Mouse (Mus musculus) embryonic facial prominence, embryonic 15.5 days (tissue): ENCODE results near the gene Dscam. TPM values are rescaled to one million over a fixed set of nuclear protein-coding genes. Genes with fewer than 3 reads are reported as not detected.
"Not testable (repeated sequence)": the region's sequence is repeated elsewhere in the genome, so short reads cannot be mapped to it uniquely, and the experiment has no call there.

Experiments
- ATAC-seq: fragments of 200-750 bp; cut with Nextera tagmentation; 2 replicates; pipeline ENCODE4 v1.8.0; 2017; ENCODE audit warnings: low read depth, moderate TSS enrichment; ENCODE audit not compliant: insufficient number of reproducible peaks, low FRiP score, low TSS enrichment
- H3K27ac ChIP-seq: fragments of 300-500 bp; sonication (generic); replicated peaks from 2 replicates; pipeline ENCODE4 v1.5.1; 2015; ENCODE audit warnings: mild to moderate bottlenecking, inconsistent platforms
- H3K27me3 ChIP-seq: fragments of 300-500 bp; sonication (generic); 2 replicates; pipeline ENCODE4 v1.6.1; 2015; ENCODE audit warnings: inconsistent platforms
- H3K36me3 ChIP-seq: fragments of 300-500 bp; sonication (generic); 2 replicates; pipeline ENCODE4 v1.6.1; 2015; ENCODE audit warnings: mild to moderate bottlenecking, inconsistent platforms
- H3K4me1 ChIP-seq: fragments of 300-500 bp; sonication (generic); 2 replicates; pipeline ENCODE4 v1.6.1; 2015; ENCODE audit warnings: inconsistent platforms
- H3K4me2 ChIP-seq: fragments of 300-500 bp; sonication (generic); replicated peaks from 2 replicates; pipeline ENCODE4 v1.6.1; 2015; ENCODE audit warnings: mild to moderate bottlenecking, inconsistent platforms
- H3K4me3 ChIP-seq: fragments of 300-500 bp; sonication (generic); replicated peaks from 2 replicates; pipeline ENCODE4 v1.5.1; 2015; ENCODE audit warnings: mild to moderate bottlenecking, inconsistent platforms
- H3K9ac ChIP-seq: fragments of 300-500 bp; sonication (generic); 2 replicates; pipeline ENCODE4 v1.6.1; 2015; ENCODE audit warnings: inconsistent platforms
- H3K9me3 ChIP-seq: fragments of 300-500 bp; sonication (generic); replicated peaks from 2 replicates; pipeline ENCODE4 v1.6.1; 2016; ENCODE audit warnings: inconsistent platforms
- WGBS: fragments of 180-500 bp; shearing (Covaris S2); methylation state at CpG from one replicate; pipeline ENCODE4 v1.1.7; 2015; 5-methylcytosine and 5-hydroxymethylcytosine counted together
- polyA plus RNA-seq: library from polyadenylated mRNA; unstranded; fragments of >200 nt; fragmentation: Nextera tagmentation; extraction: Ambion mirVana; gene quantifications from 2 replicates; pipeline ENCODE4 v1.2.1, GENCODE M21; 2015

Dscam gene
- polyA plus RNA-seq, 1 experiment from 2014 or later, result 0.31 TPM

DNA sequence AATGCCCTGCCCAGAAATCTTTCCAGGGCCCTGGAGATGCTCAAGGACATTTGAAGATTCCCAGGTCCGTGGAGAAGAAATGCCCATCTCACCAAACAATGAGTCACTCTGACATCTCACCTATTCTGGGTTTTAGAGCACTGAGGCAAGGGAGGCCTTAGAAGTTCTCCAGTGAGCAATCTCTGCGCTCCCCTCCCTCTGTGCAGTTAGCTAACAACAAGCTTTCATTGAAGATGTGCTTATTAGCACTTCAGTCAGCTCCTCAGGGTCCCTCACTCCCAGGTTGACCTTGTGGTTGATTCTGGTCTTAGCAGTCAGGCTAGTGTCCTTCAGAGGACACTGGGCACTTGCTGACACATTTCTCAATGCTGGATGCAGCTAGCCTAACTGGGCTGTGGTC, 265.8 kb downstream of the Dscam start:
- H3K9me3 ChIP-seq, result no peaks in the 10 kb centered on the region
- no peak overlapping the region for H3K4me2 ChIP-seq
- H3K4me3 ChIP-seq, result no peak overlapping the region
- WGBS, result 62% methylated on average over 2 of the region's 2 CpGs
- no peaks in the 10 kb centered on the region for H3K4me1 ChIP-seq
- ATAC-seq, result no peak
- no peaks in the 10 kb centered on the region for H3K27me3 ChIP-seq
- H3K27ac ChIP-seq, result no peak overlapping the region
- no peak overlapping the region for H3K9ac ChIP-seq
- no peaks in the 10 kb centered on the region for H3K36me3 ChIP-seq

DNA sequence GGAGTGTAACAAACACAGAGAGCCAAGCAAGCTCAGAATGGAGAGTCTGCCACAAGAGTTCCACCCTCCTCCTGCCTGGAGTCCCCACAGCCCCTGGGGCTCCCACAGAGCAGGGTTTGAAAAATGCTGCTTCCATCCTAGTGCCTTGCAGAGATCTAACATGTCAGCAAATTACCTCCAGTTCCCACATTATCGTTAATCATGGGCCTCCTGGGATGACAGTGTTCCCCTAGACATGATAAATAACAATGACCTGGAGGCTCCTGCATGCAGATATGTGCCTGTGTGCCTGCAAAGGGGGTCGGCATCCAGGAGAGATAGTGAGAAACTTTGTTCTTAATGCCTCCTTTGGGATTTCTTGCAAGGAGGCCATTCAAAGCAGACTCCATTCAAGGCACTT, 266.2 kb downstream of the Dscam start:
- H3K9me3 ChIP-seq, result no peaks in the 10 kb centered on the region
- ATAC-seq, result no peak
- no peak overlapping the region for H3K9ac ChIP-seq
- no peaks in the 10 kb centered on the region for H3K4me1 ChIP-seq
- no peaks in the 10 kb centered on the region for H3K36me3 ChIP-seq
- H3K4me2 ChIP-seq, result no peak overlapping the region
- 36% methylated on average over 2 of the region's 2 CpGs for WGBS
- H3K4me3 ChIP-seq, result no peak overlapping the region
- H3K27ac ChIP-seq, result no peak overlapping the region
- no peaks in the 10 kb centered on the region for H3K27me3 ChIP-seq

DNA sequence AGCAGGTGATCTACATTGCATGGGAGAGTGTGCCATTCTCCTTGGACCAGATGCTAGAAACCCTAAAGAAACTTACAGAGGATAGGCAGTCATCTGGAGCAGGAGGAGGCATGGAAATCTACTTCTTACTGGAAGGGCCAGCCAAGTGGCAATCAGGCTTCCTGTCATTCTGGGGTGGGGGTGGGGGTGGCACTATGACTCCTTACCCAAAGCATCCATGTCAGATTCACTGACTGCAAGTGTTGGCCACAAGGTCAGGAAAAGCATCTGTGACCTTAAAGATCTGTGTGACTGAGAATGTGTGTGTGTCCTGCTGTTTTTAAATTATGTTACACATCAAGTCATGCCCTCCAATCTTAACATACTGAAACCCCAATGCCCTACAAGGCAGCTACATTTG, 268.0 kb downstream of the Dscam start:
- H3K9ac ChIP-seq, result no peak overlapping the region
- H3K36me3 ChIP-seq, result no peaks in the 10 kb centered on the region
- H3K4me3 ChIP-seq, result no peak overlapping the region
- H3K4me1 ChIP-seq, result no peaks in the 10 kb centered on the region
- H3K9me3 ChIP-seq, result no peaks in the 10 kb centered on the region
- H3K27ac ChIP-seq, result no peak overlapping the region
- no peaks in the 10 kb centered on the region for H3K27me3 ChIP-seq
- ATAC-seq, result no peak
- no peak overlapping the region for H3K4me2 ChIP-seq

DNA sequence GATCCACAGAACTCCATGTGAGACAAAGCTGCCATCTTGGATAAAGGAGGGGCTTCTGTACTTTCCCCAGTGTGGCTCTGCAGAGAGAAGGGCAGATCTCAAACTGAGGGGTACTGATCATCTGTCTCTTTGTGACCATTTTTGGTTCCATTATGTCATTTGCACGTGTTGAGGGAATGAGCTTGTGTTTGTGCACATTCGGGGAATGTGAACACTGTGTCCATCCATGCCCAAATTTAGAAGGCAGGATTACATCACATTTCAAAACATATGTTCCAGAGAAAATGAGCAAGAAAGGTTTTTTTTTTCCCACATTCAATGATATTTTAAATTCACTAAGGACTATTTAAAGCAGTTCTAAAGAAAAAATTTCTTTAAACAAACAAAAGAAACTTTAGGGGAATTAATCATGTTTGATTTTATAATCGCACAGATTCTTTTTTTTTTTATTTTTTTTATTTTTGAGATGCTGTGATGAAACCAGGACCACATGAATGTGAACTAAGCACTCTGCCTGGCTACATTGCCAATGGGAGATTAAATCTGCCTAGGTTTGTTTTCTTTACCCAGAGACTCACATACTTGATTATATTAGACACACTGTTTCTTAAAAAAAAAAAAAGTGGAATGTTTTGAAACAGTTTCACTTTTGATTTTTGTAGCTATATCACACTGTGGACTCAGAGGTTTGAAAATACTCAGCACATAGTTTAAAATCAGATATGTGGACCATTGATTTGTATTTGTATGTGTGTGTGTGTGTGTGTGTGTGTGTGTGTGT, 269.1 kb downstream of the Dscam start:
- WGBS, result 51% methylated on average over 3 of the region's 3 CpGs
- no peak overlapping the region for H3K4me2 ChIP-seq
- H3K27ac ChIP-seq, result no peak overlapping the region
- no peaks in the 10 kb centered on the region for H3K36me3 ChIP-seq
- no peak overlapping the region for H3K9ac ChIP-seq
- H3K4me3 ChIP-seq, result no peak overlapping the region
- H3K4me1 ChIP-seq, result no peaks in the 10 kb centered on the region
- H3K9me3 ChIP-seq, result no peaks in the 10 kb centered on the region
- no peak for ATAC-seq
- no peaks in the 10 kb centered on the region for H3K27me3 ChIP-seq

DNA sequence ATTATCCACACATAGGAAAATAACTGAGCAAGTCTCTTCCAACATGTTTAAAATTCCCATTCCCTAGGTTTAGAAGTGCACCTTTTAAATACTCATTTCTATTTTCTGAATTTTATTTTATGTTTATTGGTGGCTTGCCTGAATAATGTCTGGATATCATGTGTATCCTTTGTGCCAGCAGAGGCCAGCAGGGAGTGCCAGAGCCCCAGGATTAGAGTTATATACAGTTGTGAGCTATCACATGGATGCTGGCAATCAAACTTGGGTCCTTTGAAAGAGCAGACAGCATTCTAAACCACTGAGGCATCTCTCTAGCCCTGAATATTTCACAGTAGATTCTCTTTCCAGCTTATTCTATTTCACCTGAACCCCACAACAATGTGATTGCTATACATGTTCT, 271.2 kb downstream of the Dscam start:
- ATAC-seq, result no peak
- Histone ChIP-seq H3K4me1 (no peaks in the 10 kb centered on the region), H3K4me2 (no peak overlapping the region), H3K27me3 (no peaks in the 10 kb centered on the region), H3K27ac (no peak overlapping the region), H3K9me3 (no peaks in the 10 kb centered on the region), H3K4me3 (no peak overlapping the region), H3K36me3 (no peaks in the 10 kb centered on the region), H3K9ac (no peak overlapping the region)

DNA sequence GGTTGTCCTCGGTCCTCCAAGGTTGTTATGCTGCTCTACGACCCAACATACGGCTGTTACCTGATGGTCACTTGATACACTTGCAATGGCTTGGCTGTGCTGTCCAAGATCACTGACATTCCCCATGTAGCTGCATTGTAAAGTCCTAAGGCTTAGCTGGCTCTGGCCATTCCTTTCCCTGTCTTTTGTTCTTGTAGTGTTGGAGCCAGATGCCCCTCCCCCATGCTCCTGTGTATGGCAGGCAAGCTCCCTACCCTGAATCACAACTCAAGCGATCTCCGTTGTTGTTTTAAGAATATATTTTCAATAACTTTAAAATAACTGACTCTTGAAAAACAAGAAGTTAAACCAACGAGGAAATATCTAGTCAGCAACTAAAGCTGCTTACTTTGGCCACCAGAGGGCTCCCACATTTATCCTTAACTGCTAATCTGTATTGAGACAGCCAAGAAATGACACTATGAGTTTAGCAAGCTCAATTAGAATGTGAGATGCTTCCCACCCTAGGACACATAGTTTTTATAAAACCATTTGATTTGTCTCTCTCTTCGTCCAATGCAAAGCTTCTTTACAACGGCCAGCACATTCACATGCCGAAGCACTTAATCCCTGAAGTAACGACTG, 273.9 kb downstream of the Dscam start:
- Histone ChIP-seq H3K27ac (no peak overlapping the region), H3K9me3 (no peaks in the 10 kb centered on the region), H3K9ac (no peak overlapping the region), H3K36me3 (no peaks in the 10 kb centered on the region), H3K27me3 (no peaks in the 10 kb centered on the region), H3K4me1 (no peaks in the 10 kb centered on the region), H3K4me3 (no peak overlapping the region), H3K4me2 (no peak overlapping the region)
- ATAC-seq, result no peak
- 60% methylated on average over 10 of the region's 10 CpGs for WGBS

DNA sequence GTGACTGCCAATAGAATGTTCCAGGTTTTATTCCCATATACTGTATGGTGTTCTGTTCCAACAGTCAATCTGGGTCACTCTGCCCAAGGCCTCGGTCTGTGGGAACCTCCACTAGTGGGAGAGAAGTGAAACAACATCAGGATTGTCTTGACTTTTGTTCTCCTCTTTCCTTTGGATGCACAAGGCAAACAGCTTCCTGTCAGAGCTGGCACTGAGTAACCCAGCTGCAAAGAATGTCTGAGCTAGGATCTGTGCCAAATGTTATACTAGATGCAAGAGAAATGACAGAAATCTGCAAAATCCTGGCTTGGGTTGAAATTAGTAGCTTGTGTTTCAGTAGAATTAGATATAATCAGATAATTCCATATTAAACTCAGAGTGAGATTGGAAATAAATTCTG, 282.5 kb downstream of the Dscam start:
- ATAC-seq, result no peak
- H3K4me1 ChIP-seq, result peaks cover 3% of the 10 kb centered on the region; the same call in 1 of the 2 replicates
- no peaks in the 10 kb centered on the region for H3K9me3 ChIP-seq
- H3K9ac ChIP-seq, result no peak overlapping the region
- H3K4me3 ChIP-seq, result no peak overlapping the region
- H3K27me3 ChIP-seq, result no peaks in the 10 kb centered on the region
- H3K27ac ChIP-seq, result 0 out of 2 replicates have a peak overlapping the region, but pooled peaks have one; percentile 17
- H3K36me3 ChIP-seq, result no peaks in the 10 kb centered on the region
- H3K4me2 ChIP-seq, result no peak overlapping the region
- 47% methylated on average over 1 of the region's 1 CpGs for WGBS

DNA sequence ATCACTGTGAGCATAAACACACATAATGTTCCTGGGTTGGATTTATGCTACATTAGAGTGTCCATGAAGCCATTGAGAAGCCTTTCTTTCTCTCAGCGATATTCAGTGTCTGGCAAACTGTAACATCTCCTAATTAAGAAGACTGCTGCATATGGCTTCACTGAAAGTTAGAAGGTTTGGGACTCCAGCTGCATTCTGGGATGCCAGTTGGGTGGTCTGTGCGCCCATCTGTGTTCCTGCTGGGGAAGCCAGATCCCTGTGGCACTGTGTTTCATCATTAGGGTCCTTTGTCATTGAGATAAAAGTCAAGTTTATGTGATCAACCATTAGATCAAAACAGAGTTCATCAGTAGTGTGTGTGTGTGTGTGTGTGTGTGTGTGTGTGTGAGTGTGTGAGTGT, 284.7 kb downstream of the Dscam start:
- no peak overlapping the region for H3K27ac ChIP-seq
- 60% methylated on average over 2 of the region's 2 CpGs for WGBS

DNA sequence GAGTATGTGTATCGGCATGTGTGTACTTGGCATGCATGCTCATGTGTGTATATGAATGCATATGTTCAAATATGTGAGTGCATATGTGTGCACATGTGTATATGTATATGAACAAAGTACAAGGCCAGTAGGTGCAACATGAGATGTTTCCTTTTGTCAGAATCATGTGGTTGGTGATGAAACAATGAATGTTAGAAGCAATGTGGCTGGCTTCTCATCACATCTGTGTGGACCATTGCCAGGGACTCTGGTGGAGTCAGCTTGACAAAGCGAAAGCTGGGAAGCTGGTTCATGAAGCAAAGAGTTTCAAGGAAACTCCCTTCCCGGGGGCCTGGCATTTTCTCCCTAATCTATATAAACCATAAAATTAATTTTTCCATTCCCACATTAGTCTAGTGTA, 286.0 kb downstream of the Dscam start:
- not testable (repeated sequence) for H3K9ac ChIP-seq, H3K4me1 ChIP-seq, H3K4me2 ChIP-seq, H3K36me3 ChIP-seq, ATAC-seq, H3K27me3 ChIP-seq, H3K4me3 ChIP-seq, H3K9me3 ChIP-seq, H3K27ac ChIP-seq
- 55% methylated on average over 2 of the region's 3 CpGs for WGBS

More for the DNA sequence above, 284.7 kb downstream of the Dscam start:
- no peaks in the 10 kb centered on the region for H3K36me3 ChIP-seq
- H3K9me3 ChIP-seq, result no peaks in the 10 kb centered on the region
- no peak overlapping the region for H3K4me3 ChIP-seq
- no peaks in the 10 kb centered on the region for H3K27me3 ChIP-seq
- H3K9ac ChIP-seq, result no peak overlapping the region
- ATAC-seq, result no peak
- H3K4me2 ChIP-seq, result no peak overlapping the region
- peaks cover 3% of the 10 kb centered on the region; the same call in 1 of the 2 replicates for H3K4me1 ChIP-seq

DNA sequence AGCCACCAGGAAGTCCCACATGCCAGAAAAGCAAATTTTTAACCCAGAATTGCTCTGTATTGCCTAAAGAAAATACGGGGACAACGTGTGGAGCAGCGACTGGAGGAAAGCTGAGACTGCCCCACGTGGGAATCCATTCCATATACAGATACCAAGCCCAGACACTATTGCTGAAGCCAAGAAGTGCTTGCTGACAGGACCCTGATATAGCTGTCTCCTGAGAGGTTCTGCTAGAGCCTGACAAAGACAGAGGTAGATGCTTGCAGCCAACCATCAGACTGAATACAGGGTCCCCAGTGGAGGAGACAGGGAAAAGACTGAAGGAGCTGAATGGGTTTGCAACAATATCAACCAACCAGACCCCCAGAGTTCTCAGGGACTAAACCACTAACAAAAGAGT, 293.3 kb downstream of the Dscam start:
- Histone ChIP-seq H3K4me1 (no peaks in the 10 kb centered on the region), H3K27ac (no peak overlapping the region), H3K9me3 (no peaks in the 10 kb centered on the region), H3K9ac (no peak overlapping the region), H3K4me3 (no peak overlapping the region), H3K36me3 (no peaks in the 10 kb centered on the region), H3K27me3 (no peaks in the 10 kb centered on the region), H3K4me2 (no peak overlapping the region)
- no peak for ATAC-seq
- 73% methylated on average over 4 of the region's 4 CpGs for WGBS

DNA sequence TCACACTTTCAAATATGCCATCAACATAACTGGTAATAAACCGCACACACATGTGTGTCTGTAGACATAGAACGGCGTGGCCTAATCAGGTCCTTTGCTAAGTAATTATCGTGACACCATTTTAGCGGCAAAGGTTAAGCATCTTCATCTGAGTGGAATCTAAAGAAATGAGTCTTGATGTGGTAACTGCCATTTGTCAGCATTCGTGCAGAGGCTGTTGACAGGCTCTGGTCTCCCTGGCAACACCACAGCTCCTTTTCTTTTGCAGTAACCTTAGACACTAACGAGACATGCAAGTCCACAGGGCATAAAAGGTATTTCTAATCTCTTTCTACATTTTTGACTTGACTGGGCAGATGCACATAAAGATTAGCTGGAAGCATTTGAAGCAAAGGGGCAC, 297.8 kb downstream of the Dscam start:
- no peaks in the 10 kb centered on the region for H3K9me3 ChIP-seq
- H3K36me3 ChIP-seq, result no peaks in the 10 kb centered on the region
- no peaks in the 10 kb centered on the region for H3K4me1 ChIP-seq
- no peak overlapping the region for H3K27ac ChIP-seq
- 42% methylated on average over 7 of the region's 7 CpGs for WGBS
- H3K4me3 ChIP-seq, result no peak overlapping the region
- no peaks in the 10 kb centered on the region for H3K27me3 ChIP-seq
- H3K9ac ChIP-seq, result no peak overlapping the region
- no peak for ATAC-seq
- H3K4me2 ChIP-seq, result no peak overlapping the region

DNA sequence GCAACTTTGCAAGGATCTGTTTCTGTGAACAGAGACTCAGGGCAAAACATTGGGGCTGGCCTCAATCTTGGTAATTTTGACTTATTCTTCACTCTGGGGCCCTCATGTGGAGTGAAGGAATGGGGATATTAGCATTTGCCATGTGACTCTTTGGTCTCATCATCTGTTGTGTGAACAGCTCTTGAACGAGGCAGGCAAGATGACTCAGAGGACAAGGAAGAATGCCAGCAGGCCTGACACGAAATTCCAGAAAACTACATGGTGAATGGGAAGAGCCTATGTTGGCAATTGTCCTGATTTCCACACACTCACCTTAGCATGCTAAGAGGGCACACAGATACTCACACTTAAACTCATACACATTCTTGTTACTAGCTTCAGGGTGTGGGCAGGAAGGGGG, 313.0 kb downstream of the Dscam start:
- Histone ChIP-seq H3K36me3 (no peaks in the 10 kb centered on the region), H3K4me2 (no peak overlapping the region), H3K27ac (no peak overlapping the region), H3K4me1 (no peaks in the 10 kb centered on the region), H3K9ac (no peak overlapping the region), H3K9me3 (no peaks in the 10 kb centered on the region), H3K4me3 (no peak overlapping the region), H3K27me3 (no peaks in the 10 kb centered on the region)
- WGBS, result 18% methylated on average over 2 of the region's 2 CpGs
- no peak for ATAC-seq
